Mouse (Mus musculus) lung, embryonic 14.5 days (tissue): ENCODE results near the gene Bcas3. TPM values are rescaled to one million over a fixed set of nuclear protein-coding genes. Genes with fewer than 3 reads are reported as not detected.

Experiments used
- ATAC-seq: fragments of 200-750 bp; cut with Nextera tagmentation; 2 replicates; pipeline ENCODE4 v1.8.0; 2017; ENCODE audit warnings: mild to moderate bottlenecking, moderate TSS enrichment, moderate library complexity; ENCODE audit not compliant: insufficient read depth
- DNase-seq: peaks from one replicate; pipeline ENCODE4 v3.0.0-alpha.2; 2015
- H3K27ac ChIP-seq: fragments of 300-500 bp; sonication (generic); 2 replicates; pipeline ENCODE4 v1.5.1; 2014; ENCODE audit warnings: low read depth, mild to moderate bottlenecking, moderate library complexity
- H3K27me3 ChIP-seq: fragments of 300-500 bp; sonication (generic); 2 replicates; pipeline ENCODE4 v1.6.1; 2014; ENCODE audit warnings: low read length, control low read depth; ENCODE audit not compliant: insufficient read depth
- H3K36me3 ChIP-seq: fragments of 300-500 bp; sonication (generic); 2 replicates; pipeline ENCODE4 v1.6.1; 2014; ENCODE audit warnings: control low read depth; ENCODE audit not compliant: insufficient read depth
- H3K4me1 ChIP-seq: fragments of 300-500 bp; sonication (generic); 2 replicates; pipeline ENCODE4 v1.6.1; 2014; ENCODE audit warnings: antibody characterized with exemption, control low read depth; ENCODE audit not compliant: insufficient read depth
- H3K4me2 ChIP-seq: fragments of 300-500 bp; sonication (generic); 2 replicates; pipeline ENCODE4 v1.6.1; 2014; ENCODE audit warnings: mild to moderate bottlenecking
- H3K4me3 ChIP-seq: fragments of 300-500 bp; sonication (generic); 2 replicates; pipeline ENCODE4 v1.5.1; 2014; ENCODE audit warnings: low read depth, low read length
- H3K9ac ChIP-seq: fragments of 300-500 bp; sonication (generic); 2 replicates; pipeline ENCODE4 v1.6.1; 2014
- H3K9me3 ChIP-seq: fragments of 300-500 bp; sonication (generic); 2 replicates; pipeline ENCODE4 v1.6.1; 2016; ENCODE audit warnings: low read depth, low read length, control low read depth
- CTCF ChIP-seq: IDR thresholded peaks from 2 replicates; pipeline ENCODE4 v1.5.1; 2016; ENCODE audit warnings: antibody characterized with exemption, low read depth
- WGBS: fragments of 180-500 bp; shearing (Covaris S2); extraction: QIAGEN DNeasy Blood & Tissue Kit; methylation state at CpG from one replicate; pipeline ENCODE4 v1.1.7; 2014; 5-methylcytosine and 5-hydroxymethylcytosine counted together
- polyA plus RNA-seq: library from polyadenylated mRNA; unstranded; fragments of >200 nt; fragmentation: Nextera tagmentation; extraction: Ambion mirVana; gene quantifications from 2 replicates; pipeline ENCODE4 v1.2.1, GENCODE M21; 2014

Bcas3 gene
- polyA plus RNA-seq, 1 experiment from 2014 or later, result 35.0 TPM

GRCm38 (mm10) chr11:85696491-85697398 lies 343.8 kb downstream of the Bcas3 start:
- peak; percentile 61; the same call in 1 of the 2 replicates for ATAC-seq

GRCm38 (mm10) chr11:85697468-85697867 lies 344.5 kb downstream of the Bcas3 start:
- peaks cover 41% of the 10 kb centered on the region for H3K4me1 ChIP-seq
- ATAC-seq (no peak), DNase-seq (peak; percentile 49)
- no peak for TF ChIP-seq CTCF
- 67% methylated on average over 4 of the region's 4 CpGs for WGBS
- peak overlapping the region; percentile 87 for H3K27ac ChIP-seq
- H3K4me3 ChIP-seq, result no peak overlapping the region
- H3K36me3 ChIP-seq, result no peaks in the 10 kb centered on the region
- no peaks in the 10 kb centered on the region for H3K27me3 ChIP-seq
- no peaks in the 10 kb centered on the region for H3K9me3 ChIP-seq
- H3K9ac ChIP-seq, result no peak overlapping the region
- no peak overlapping the region for H3K4me2 ChIP-seq

More at GRCm38 (mm10) chr11:85696491-85697398, 343.8 kb downstream of the Bcas3 start:
- peak; percentile 77 for DNase-seq
- peaks cover 41% of the 10 kb centered on the region for H3K4me1 ChIP-seq
- H3K4me2 ChIP-seq, result 0 out of 2 replicates have a peak overlapping the region, but pooled peaks have one; percentile 10
- TF ChIP-seq CTCF, result no peak
- WGBS, result 26% methylated on average over 14 of the region's 14 CpGs
- H3K9ac ChIP-seq, result no peak overlapping the region
- no peaks in the 10 kb centered on the region for H3K36me3 ChIP-seq
- peak overlapping the region; percentile 87 for H3K27ac ChIP-seq
- no peak overlapping the region for H3K4me3 ChIP-seq
- H3K27me3 ChIP-seq, result no peaks in the 10 kb centered on the region
- no peaks in the 10 kb centered on the region for H3K9me3 ChIP-seq

- Histone ChIP-seq H3K4me3 (no peak overlapping the region), H3K9ac (no peak overlapping the region), H3K36me3 (no peaks in the 10 kb centered on the region), H3K4me1 (peaks cover 40% of the 10 kb centered on the region), H3K27ac (0 out of 2 replicates have a peak overlapping the region, but pooled peaks have one; percentile 87), H3K4me2 (no peak overlapping the region), H3K27me3 (no peaks in the 10 kb centered on the region), H3K9me3 (no peaks in the 10 kb centered on the region)
- DNase-seq (no peak), ATAC-seq (no peak)
- no peak for TF ChIP-seq CTCF
- 67% methylated on average over 11 of the region's 11 CpGs for WGBS
Measured at GRCm38 (mm10) chr11:85698242-85698641, 345.3 kb downstream of the Bcas3 start.

GRCm38 (mm10) chr11:85704062-85704748 lies 351.2 kb downstream of the Bcas3 start:
- H3K36me3 ChIP-seq, result no peaks in the 10 kb centered on the region
- H3K4me3 ChIP-seq, result no peak overlapping the region
- H3K27me3 ChIP-seq, result no peaks in the 10 kb centered on the region
- H3K4me1 ChIP-seq, result peaks cover 3% of the 10 kb centered on the region; the same call in 1 of the 2 replicates
- ATAC-seq, result no peak
- H3K9me3 ChIP-seq, result no peaks in the 10 kb centered on the region; the same call in 1 of the 2 replicates
- no peak overlapping the region for H3K27ac ChIP-seq
- H3K9ac ChIP-seq, result no peak overlapping the region
- no peak for TF ChIP-seq CTCF
- no peak for DNase-seq
- no peak overlapping the region for H3K4me2 ChIP-seq
- whole genome bisulfite sequencing, result 55% methylated on average over 4 of the region's 4 CpGs

- no peaks in the 10 kb centered on the region for H3K36me3 ChIP-seq
- peak; percentile 34 for DNase-seq
- peak; percentile 56 for TF ChIP-seq CTCF
- H3K4me3 ChIP-seq, result no peak overlapping the region
- H3K4me2 ChIP-seq, result no peak overlapping the region
- H3K4me1 ChIP-seq, result peaks cover 5% of the 10 kb centered on the region; the same call in 1 of the 2 replicates
- no peaks in the 10 kb centered on the region; the same call in 1 of the 2 replicates for H3K9me3 ChIP-seq
- 38% methylated on average over 1 of the region's 1 CpGs for WGBS
- no peak overlapping the region for H3K9ac ChIP-seq
- no peak for ATAC-seq
- H3K27ac ChIP-seq, result no peak overlapping the region
- H3K27me3 ChIP-seq, result no peaks in the 10 kb centered on the region
Measured at GRCm38 (mm10) chr11:85706630-85707029, 353.7 kb downstream of the Bcas3 start.

- 88% methylated on average over 1 of the region's 1 CpGs for WGBS
- ATAC-seq, result no peak
- no peak overlapping the region for H3K27ac ChIP-seq
- H3K4me2 ChIP-seq, result no peak overlapping the region
- H3K27me3 ChIP-seq, result no peaks in the 10 kb centered on the region
- no peaks in the 10 kb centered on the region for H3K36me3 ChIP-seq
- no peak for TF ChIP-seq CTCF
- DNase-seq, result no peak
- peaks cover 14% of the 10 kb centered on the region for H3K4me1 ChIP-seq
- no peak overlapping the region for H3K4me3 ChIP-seq
- H3K9ac ChIP-seq, result no peak overlapping the region
- H3K9me3 ChIP-seq, result no peaks in the 10 kb centered on the region; the same call in 1 of the 2 replicates
Measured at GRCm38 (mm10) chr11:85707496-85707895, 354.5 kb downstream of the Bcas3 start.

- Histone ChIP-seq H3K9ac (no peak overlapping the region), H3K27me3 (no peaks in the 10 kb centered on the region), H3K9me3 (no peaks in the 10 kb centered on the region; the same call in 1 of the 2 replicates), H3K36me3 (no peaks in the 10 kb centered on the region), H3K4me1 (peaks cover 26% of the 10 kb centered on the region), H3K27ac (peak overlapping the region; percentile 47; the same call in 1 of the 2 replicates), H3K4me2 (no peak overlapping the region), H3K4me3 (no peak overlapping the region)
- TF ChIP-seq CTCF, result no peak
- ATAC-seq (no peak), DNase-seq (peak; percentile 2)
- WGBS, result 73% methylated on average over 6 of the region's 6 CpGs
Measured at GRCm38 (mm10) chr11:85709147-85709546, 356.2 kb downstream of the Bcas3 start.
